Mouse (Mus musculus): Measurements from ENCODE around the gene Chn2. TPM values are rescaled to one million over a fixed set of nuclear protein-coding genes. Genes with fewer than 3 reads are reported as not detected.

Gene Chn2
- total and polyA plus RNA-seq, 3 experiments = not detected

DNA sequence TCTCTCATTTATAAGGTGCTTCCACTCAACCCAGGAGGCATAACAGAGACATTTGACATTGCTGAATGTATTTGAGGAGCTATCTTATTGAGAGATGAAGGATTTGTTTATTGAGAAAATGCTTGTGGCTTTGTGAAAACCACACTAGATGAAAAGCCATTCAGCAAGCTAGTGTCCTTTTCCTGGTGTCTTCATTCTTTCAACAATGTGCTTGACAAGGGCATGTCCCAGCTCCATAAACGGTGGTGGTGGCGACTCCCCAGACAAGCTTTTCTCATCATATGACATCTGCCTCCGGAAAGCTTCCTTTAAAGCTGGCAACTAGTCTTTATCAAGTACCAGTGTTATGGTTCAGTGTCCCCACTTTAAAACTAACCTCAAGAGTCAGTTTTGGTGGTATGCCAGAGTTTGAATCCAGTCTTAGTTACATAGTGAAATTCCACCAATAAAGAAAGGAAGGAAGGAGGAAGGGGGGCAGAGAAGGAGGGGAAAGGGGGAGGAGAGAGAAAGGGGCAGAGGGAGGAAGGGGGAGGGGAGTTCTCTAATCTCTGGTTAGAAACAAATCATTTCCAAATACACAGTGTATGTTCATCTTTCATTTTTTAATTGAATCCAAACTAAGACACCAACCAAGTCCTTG is 286.0 kb downstream of the Chn2 start, which contains the start of gene Prr15:
Prr15 (plus strand) TSS at position 590 of the 640 bp plus-strand sequence.
- H3K4me3 ChIP-seq (replicated peaks in 1 of 3; ENCODE audit: low read depth in 2 of 3, low read length in 2 of 3, poor library complexity in 1 of 3) = no peak within 1 kb of the TSS
- H3K4me2 ChIP-seq (ENCODE audit: insufficient read depth, low read depth, poor library complexity, severe bottlenecking) = no peak within 1 kb of the TSS
- peaks cover 0 to 13% of the 10 kb centered on the region in 2 experiments; a peak in 2 of 4 replicates for H3K4me1 ChIP-seq (ENCODE audit: control insufficient read depth in 1 of 2, insufficient read depth in 2 of 2)
- TF ChIP-seq CHD2 (IDR thresholded peaks at IDR 0.05; ENCODE audit: low read length) = no peak
- TF ChIP-seq BHLHE40 (IDR thresholded peaks at IDR 0.05; ENCODE audit: low read depth, low read length) = no peak
- TF ChIP-seq IRF4 (IDR thresholded peaks at IDR 0.05; ENCODE audit: low read depth, low read length) = no peak
- no peak for TF ChIP-seq TCF12 (IDR thresholded peaks at IDR 0.05; ENCODE audit: low read depth, low read length)
- TF ChIP-seq EP300 (IDR thresholded peaks at IDR 0.05; ENCODE audit: low read length) = no peak
- TF ChIP-seq E2F4 (IDR thresholded peaks at IDR 0.05; ENCODE audit: insufficient replicate concordance, low read depth, low read length) = no peak
- no peak for TF ChIP-seq RAD21 (IDR thresholded peaks at IDR 0.05; ENCODE audit: low read depth, low read length)
- TF ChIP-seq MYC (IDR thresholded peaks at IDR 0.05; ENCODE audit: low read depth, low read length) = no peak
- TF ChIP-seq JUND (conservative IDR thresholded peaks at IDR 0.05; ENCODE audit: low read depth, low read length) = no peak
- no peak for TF ChIP-seq MXI1 (IDR thresholded peaks at IDR 0.05; ENCODE audit: low read depth, low read length)
- no peak for TF ChIP-seq ZC3H11A (IDR thresholded peaks at IDR 0.05; ENCODE audit: low read depth, low read length)
- no peak for TF ChIP-seq PAX5 (IDR thresholded peaks at IDR 0.05; ENCODE audit: low read length)
- TF ChIP-seq ZMIZ1 (IDR thresholded peaks at IDR 0.05; ENCODE audit: low read depth, low read length) = no peak
- no peak for TF ChIP-seq NRF1 (IDR thresholded peaks at IDR 0.05; ENCODE audit: low read depth, low read length)
- no peak for TF ChIP-seq GABPA (IDR thresholded peaks at IDR 0.05; ENCODE audit: insufficient replicate concordance, low read depth, low read length)
- no peak for TF ChIP-seq USF2 (conservative IDR thresholded peaks at IDR 0.05; ENCODE audit: low read depth, low read length)
- no peaks in the 10 kb centered on the region for H3K36me3 ChIP-seq (replicated peaks in 1 of 2; ENCODE audit: control insufficient read depth in 1 of 2, insufficient read depth in 1 of 2, low read length in 1 of 2)
- dilution Hi-C loops (cut with MboI; ENCODE audit: extremely low pct_ligation_motif_present, extremely low pct_unique_long_range_greater_than_20kb, low sequenced_read_pairs) (no loop called here), in situ Hi-C loops (cut with MboI; ENCODE audit: low pct_ligation_motif_present, low pct_unique_long_range_greater_than_20kb, low sequenced_read_pairs) (no loop called here)
- H3K27ac ChIP-seq (ENCODE audit: insufficient read depth, low read depth) = no peak within 1 kb of the TSS
- no peaks in the 10 kb centered on the region for H3K27me3 ChIP-seq (replicated peaks)
- no peak for DNase-seq (ENCODE audit: extremely low read depth)
- no peaks in the 10 kb centered on the region for H3K79me2 ChIP-seq (replicated peaks; ENCODE audit: control insufficient read depth, extremely low read depth, insufficient read depth, poor library complexity, severe bottlenecking)
- no peaks in the 10 kb centered on the region for H3K9me3 ChIP-seq (replicated peaks; ENCODE audit: low read length)
- no peak within 1 kb of the TSS for H3K9ac ChIP-seq (ENCODE audit: insufficient read depth, low read depth)

DNA sequence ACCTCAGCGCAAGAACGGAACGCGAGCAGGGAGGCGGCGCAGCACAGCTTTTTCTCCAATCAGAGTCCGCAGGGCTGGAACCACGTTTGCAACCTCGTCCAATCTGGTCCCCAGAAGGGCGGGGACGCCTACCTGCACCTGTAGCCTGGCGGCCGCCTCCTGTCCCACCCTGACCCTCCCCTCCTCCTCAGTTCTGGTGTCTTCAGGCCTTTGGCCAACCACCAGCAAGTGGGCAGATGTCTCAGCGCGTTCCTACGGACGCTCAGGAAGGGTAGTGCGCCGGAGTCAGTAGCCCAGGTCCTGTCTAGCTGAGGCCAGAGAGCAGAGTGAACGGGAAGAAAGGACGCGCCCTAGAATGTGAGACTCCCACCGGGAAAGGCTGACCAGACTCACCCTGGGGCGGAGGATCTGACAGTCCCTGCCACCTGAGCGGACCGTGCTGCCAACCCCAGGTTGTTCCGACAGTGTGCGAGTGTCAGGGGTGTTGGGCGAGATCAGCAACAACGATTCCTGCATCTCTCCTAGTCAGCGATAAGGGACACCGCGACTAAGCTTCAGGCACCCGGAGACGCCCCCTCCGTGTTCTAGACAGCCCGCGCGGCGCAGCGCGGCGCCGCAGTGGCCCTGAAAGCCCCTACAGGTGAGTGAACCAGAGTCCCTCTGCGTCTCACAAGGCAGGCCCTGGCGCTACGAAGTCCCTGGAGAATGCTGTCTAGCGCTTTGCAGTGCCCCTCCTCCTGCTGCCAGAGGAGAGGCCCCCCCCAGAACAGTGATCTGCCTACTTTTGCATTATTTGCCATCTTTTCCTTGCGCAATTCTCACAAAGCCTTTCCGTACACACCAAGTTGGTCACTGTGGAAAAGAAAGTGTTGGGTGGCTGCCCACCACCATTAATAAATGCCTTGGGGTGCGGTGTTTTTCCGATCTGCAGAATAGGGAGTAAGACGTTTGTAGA is 287.6 kb downstream of the Chn2 start:
- Histone ChIP-seq H3K4me3 (replicated peaks in 1 of 3; ENCODE audit: low read depth in 2 of 3, low read length in 2 of 3, poor library complexity in 1 of 3) (peak overlapping the region in 1 of 3 experiments; percentile 14), H3K27ac (ENCODE audit: insufficient read depth, low read depth) (no peak overlapping the region), H3K9me3 (replicated peaks; ENCODE audit: low read length) (no peaks in the 10 kb centered on the region), H3K36me3 (replicated peaks in 1 of 2; ENCODE audit: control insufficient read depth in 1 of 2, insufficient read depth in 1 of 2, low read length in 1 of 2) (no peaks in the 10 kb centered on the region), H3K4me1 (ENCODE audit: control insufficient read depth in 1 of 2, insufficient read depth in 2 of 2) (peaks cover 0 to 18% of the 10 kb centered on the region in 2 experiments; a peak in 2 of 4 replicates), H3K27me3 (replicated peaks) (no peaks in the 10 kb centered on the region), H3K4me2 (ENCODE audit: insufficient read depth, low read depth, poor library complexity, severe bottlenecking) (peak overlapping the region; percentile 41; the same call in 1 of the 2 replicates), H3K79me2 (replicated peaks; ENCODE audit: control insufficient read depth, extremely low read depth, insufficient read depth, poor library complexity, severe bottlenecking) (no peaks in the 10 kb centered on the region), H3K9ac (ENCODE audit: insufficient read depth, low read depth) (no peak overlapping the region)
- in situ Hi-C loops (cut with MboI; ENCODE audit: low pct_ligation_motif_present, low pct_unique_long_range_greater_than_20kb, low sequenced_read_pairs) = no loop called here
- dilution Hi-C loops (cut with MboI; ENCODE audit: extremely low pct_ligation_motif_present, extremely low pct_unique_long_range_greater_than_20kb, low sequenced_read_pairs) = no loop called here
- TF ChIP-seq RAD21 (IDR thresholded peaks at IDR 0.05; ENCODE audit: low read depth, low read length) (no peak), RCOR1 (conservative IDR thresholded peaks at IDR 0.05; ENCODE audit: low read depth, low read length) (no peak), MXI1 (IDR thresholded peaks at IDR 0.05; ENCODE audit: low read depth, low read length) (no peak), E2F4 (IDR thresholded peaks at IDR 0.05; ENCODE audit: insufficient replicate concordance, low read depth, low read length) (no peak), CTCF (conservative IDR thresholded peaks at IDR 0.05 in 1 of 2, IDR thresholded peaks at IDR 0.05 in 1 of 2; ENCODE audit: low read depth in 2 of 2, low read length in 2 of 2) (no peak), CHD2 (IDR thresholded peaks at IDR 0.05; ENCODE audit: low read length) (no peak), MYC (IDR thresholded peaks at IDR 0.05; ENCODE audit: low read depth, low read length) (no peak), ZKSCAN1 (IDR thresholded peaks at IDR 0.05; ENCODE audit: borderline replicate concordance, low read depth, low read length) (no peak)
- DNase-seq (ENCODE audit: extremely low read depth) = no peak
